9 mouse cellular contexts compared by ENCODE assay signal in the genomic region with DNA sequence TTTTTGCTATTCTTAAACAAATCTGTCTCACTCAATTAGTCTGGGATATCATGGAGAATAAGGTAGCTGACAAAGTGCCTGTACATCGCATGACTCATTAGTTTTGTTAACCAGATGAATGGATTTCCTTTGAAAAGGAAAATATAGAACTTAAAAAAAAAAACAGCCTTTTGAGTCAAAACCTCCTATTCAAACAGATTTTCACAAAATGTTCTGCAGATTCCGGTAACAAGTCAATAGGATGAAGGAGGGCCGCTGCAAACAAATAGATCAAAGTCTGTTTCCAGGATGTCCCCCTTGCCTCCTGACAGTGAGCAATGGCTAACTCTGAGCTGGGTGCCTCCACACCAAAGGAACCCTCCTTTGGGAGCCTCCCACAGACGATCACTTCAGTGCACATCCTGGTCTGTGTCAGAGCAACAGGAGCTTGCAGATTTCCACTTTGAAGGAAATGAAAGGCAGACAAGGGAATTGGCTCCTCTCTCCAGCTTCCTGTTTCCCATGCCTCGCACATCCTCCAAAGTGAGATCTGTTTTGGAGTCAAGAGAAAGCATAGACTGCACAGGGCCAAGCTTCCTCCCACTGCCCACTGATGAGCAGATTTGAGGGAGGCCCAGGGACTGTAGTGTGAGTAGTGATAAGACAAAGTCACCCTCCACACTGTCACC.
DNase-seq lines count a peak whose midpoint lies in the region; ATAC-seq lines count a peak whose summit lies in the region.
"Had no signal": no experiment of that assay in that cellular context is flagged by ENCODE, and none has a peak within 500 bp of the region (broad histone marks: within the 10 kb centered on the region; RNA-seq: fewer than 3 reads in every experiment).

No protein-coding gene starts in this region.

- H3K27me3 ChIP-seq in forebrain, embryonic 10.5 days (ENCODE audit: poor library complexity, severe bottlenecking), result peaks cover 86% of the 10 kb centered on the region
- 0 out of 2 replicates have a peak, but pooled peaks cover 5% of the 10 kb centered on the region for H3K27me3 ChIP-seq in forebrain, embryonic 13.5 days
- H3K27me3 ChIP-seq in heart, embryonic 12.5 days (replicated peaks), result no peaks in the 10 kb centered on the region

- ATAC-seq in forebrain, embryonic 13.5 days, result no peak
- ATAC-seq in heart, embryonic 12.5 days (ENCODE audit: insufficient number of reproducible peaks, low FRiP score), result peak; percentile 59; the same call in 1 of the 2 replicates

- no peak overlapping the region for H3K4me2 ChIP-seq in forebrain, embryonic 13.5 days
- H3K4me2 ChIP-seq in heart, embryonic 12.5 days, result no peak overlapping the region

- H3K9me3 ChIP-seq in forebrain, embryonic 10.5 days, result peaks cover 1% of the 10 kb centered on the region; the same call in 1 of the 2 replicates
- no peaks in the 10 kb centered on the region for H3K9me3 ChIP-seq in forebrain, embryonic 13.5 days (replicated peaks)
- no peaks in the 10 kb centered on the region for H3K9me3 ChIP-seq in heart, embryonic 12.5 days (replicated peaks)

- 66% methylated on average over 5 of the region's 5 CpGs for WGBS in forebrain, embryonic 10.5 days
- WGBS in forebrain, embryonic 13.5 days, result 35% methylated on average over 5 of the region's 5 CpGs
- 46% methylated on average over 5 of the region's 5 CpGs for WGBS in heart, embryonic 12.5 days

- intact Hi-C loops in left cerebral cortex, postnatal 10 days (cut with DNase I), result no loop called here

- no peaks in the 10 kb centered on the region for H3K36me3 ChIP-seq in forebrain, embryonic 10.5 days (replicated peaks)
- no peaks in the 10 kb centered on the region for H3K36me3 ChIP-seq in forebrain, embryonic 13.5 days (ENCODE audit: poor library complexity, severe bottlenecking)
- H3K36me3 ChIP-seq in heart, embryonic 12.5 days, result no peaks in the 10 kb centered on the region

- H3K9ac ChIP-seq in forebrain, embryonic 13.5 days, result no peak overlapping the region
- no peak overlapping the region for H3K9ac ChIP-seq in heart, embryonic 12.5 days

- no peak overlapping the region for H3K4me3 ChIP-seq in forebrain, embryonic 10.5 days
- H3K4me3 ChIP-seq in forebrain, embryonic 13.5 days, result no peak overlapping the region
- no peak overlapping the region for H3K4me3 ChIP-seq in heart, embryonic 12.5 days

- H3K27ac ChIP-seq in forebrain, embryonic 10.5 days, result 0 out of 2 replicates have a peak overlapping the region, but pooled peaks have one; percentile 16
- H3K27ac ChIP-seq in forebrain, embryonic 13.5 days, result no peak overlapping the region
- H3K27ac ChIP-seq in heart, embryonic 12.5 days (ENCODE audit: poor library complexity, severe bottlenecking), result peak overlapping the region; percentile 78

- no peak for DNase-seq in forebrain, embryonic 10.5 days (ENCODE audit: extremely low spot score, low spot score)
- DNase-seq in adrenal gland, postnatal 10 days, result peak; percentile 9
- DNase-seq in kidney, postnatal 14 days, result peak; percentile 59
- DNase-seq in left cerebral cortex, postnatal 10 days (ENCODE audit: extremely low spot score in 1 of 2, low spot score in 2 of 2), result no peak
- no peak for DNase-seq in testis, postnatal 10 days (ENCODE audit: low spot score)
- DNase-seq in layer of hippocampus, adult 9-11 months, result no peak
- DNase-seq: gastrocnemius, postnatal 10 days had no signal

- peaks cover 8% of the 10 kb centered on the region; the same call in 1 of the 2 replicates for H3K4me1 ChIP-seq in forebrain, embryonic 10.5 days
- H3K4me1 ChIP-seq in forebrain, embryonic 13.5 days, result no peaks in the 10 kb centered on the region
- peaks cover 14% of the 10 kb centered on the region for H3K4me1 ChIP-seq in heart, embryonic 12.5 days (replicated peaks)

Comparison
In these comparisons a context has a peak if more than half of its experiments do, and no peak if none do; other contexts are left out.
1. DNase-seq: peak in adrenal gland, postnatal 10 days (single experiment) and kidney, postnatal 14 days (single experiment); none in forebrain, embryonic 10.5 days (single experiment), left cerebral cortex, postnatal 10 days (0 of 2), testis, postnatal 10 days (single experiment) and layer of hippocampus, adult 9-11 months (single experiment).